Mouse (Mus musculus) lung, postnatal 10 days (tissue): Measurements from ENCODE around the gene Mrpl43.
"Not testable (repeated sequence)": the region's sequence is repeated elsewhere in the genome, so short reads cannot be mapped to it uniquely, and the experiment has no call there.

Experiments
- DNase-seq: peaks from one replicate; pipeline ENCODE4 v3.0.0; 2021

Gene Mrpl43

DNA sequence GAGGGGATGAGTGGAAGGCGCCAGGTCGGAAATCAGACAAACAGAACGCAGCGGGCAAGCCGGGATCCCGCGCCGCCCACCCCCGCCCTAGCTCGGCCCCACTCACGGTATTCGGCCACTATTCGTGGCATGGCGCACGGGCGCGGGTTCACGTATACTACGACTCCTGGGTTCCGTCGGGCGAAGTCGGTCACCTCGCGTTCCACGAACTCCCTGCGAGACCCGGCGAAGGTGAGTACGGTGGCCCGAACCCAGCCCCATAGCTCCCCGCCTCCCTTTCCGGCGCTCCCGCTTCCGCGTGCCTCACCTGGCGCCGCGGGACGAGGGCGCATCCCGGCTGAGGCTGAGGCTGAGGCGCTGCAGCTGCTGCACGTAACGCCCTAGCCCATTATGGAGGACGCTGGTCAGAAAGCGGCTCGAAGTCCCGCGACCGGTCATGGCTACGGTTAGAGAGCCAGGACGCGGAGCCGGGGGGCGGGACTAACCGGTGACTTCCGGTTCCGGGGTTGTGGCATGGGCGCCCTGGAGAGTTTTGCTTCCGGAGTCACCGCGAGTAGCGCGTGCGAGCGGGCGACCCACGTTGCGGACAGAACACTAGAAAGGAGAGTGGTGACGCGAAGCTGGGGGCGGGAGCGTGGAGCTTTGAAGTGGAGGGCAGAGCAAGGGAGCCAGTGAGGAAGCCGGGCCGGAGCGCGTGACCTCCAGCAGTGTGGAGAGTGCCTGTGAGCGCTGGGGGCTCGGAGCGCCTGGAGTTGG is at the start of gene Mrpl43:
Gene Mrpl43 (minus strand): TSS at position 486 of the 756 bp plus-strand sequence.
- peak; percentile 98 for DNase-seq

DNA sequence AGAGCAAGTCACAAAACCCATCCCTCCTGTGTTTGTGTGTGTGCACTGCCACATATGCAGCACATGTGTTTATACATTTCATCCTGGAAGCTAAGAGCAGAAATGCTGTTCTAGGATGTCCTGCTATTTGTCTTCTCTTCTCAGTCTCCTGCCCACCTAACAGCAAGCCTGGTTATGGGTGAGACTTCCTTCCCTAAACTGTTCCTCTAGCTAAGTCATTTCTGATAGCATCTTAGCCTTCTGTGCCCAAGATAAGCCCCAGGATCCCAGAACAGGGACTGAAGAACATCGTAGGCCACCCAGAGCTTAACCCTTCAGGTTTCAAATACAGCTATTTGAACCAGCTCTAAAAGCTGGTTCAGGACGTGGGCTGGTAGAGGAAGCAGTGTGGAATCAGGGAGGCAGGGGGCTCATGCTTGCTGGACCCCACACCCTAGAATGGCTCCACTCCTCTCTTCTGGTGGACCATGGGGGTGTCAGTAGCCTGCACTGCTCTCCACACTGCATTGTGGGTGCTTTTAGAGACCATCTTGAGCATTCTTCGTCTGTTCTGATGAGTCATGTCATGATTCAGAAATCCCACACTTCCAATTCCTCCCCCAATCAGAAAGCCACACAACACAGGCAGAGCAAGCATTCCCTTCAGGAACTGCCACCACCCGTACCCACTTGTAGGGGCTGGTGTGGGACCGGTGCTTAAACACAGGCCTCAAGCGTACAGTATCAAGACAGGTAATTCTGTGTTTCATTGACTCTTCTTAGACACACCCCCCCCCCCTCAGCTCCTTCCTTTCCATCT is 48.8 kb upstream of the Mrpl43 start:
- no peak for DNase-seq

DNA sequence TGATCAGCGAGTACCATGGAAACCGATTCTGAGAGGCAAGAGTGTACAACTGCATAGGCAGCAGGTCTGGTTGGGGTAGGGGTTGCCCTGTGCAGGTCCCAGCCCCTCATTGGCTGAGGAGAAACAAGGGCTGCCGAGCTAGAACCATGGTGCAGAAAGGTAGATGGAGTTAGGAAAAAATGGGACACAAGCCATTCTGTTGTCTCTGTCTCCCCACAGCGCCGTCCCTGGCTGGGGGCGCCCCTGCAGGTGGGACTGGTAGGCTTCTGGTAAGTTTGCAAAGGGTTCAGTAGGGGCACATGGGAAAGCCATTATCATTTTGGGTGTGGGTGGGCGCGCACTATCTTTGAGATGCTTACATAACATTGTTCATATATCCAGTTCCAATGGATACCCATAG is 47.2 kb upstream of the Mrpl43 start:
- no peak for DNase-seq

DNA sequence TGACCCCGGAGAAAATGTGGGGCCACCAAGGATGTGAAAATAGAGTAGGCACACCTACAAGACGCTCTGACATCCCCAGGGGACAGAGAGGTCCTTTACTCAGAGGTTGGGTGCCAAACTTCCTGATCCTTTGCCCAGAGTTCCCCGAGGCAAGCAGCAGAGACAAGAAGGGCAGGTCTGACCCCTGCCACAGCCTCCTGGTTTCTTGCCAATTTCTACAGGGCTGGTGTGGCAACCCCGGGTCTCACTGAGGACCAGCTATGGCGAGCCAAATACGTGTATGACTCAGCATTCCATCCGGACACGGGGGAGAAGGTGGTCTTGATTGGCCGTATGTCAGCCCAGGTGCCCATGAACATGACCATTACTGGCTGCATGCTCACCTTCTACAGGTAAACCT is 43.3 kb upstream of the Mrpl43 start:
- no peak for DNase-seq

DNA sequence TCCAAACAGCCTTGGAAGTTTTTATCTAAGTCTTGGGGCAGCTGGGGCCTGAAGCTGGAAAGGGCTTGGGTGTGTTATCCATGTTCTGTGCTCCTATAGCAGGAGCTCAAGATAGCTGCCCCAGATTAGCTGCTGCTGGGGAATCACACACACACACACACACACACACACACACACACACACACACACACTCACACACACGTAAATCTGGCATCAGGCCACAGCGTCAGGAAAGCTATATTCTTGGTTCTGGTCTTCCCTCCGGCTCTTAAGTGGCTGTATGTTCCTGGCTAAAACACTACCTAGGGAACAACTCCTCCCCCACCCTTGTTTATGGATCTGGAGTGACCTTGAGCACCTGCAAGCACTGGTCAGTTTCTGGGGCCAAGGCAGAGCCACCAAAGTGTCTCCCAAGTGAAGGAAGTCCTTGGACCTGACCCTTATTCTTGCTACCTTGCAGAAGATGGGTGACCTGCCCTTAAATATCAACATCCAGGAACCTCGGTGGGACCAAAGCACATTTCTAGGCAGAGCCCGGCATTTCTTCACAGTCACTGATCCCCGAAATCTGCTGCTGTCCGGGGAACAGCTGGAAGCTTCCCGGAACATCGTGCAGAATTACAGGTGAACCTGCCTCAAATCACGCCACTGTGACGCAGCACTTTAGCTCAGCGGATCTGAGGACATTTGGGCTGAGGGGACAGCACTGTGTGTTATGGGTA is 42.6 kb upstream of the Mrpl43 start:
- DNase-seq = no peak

DNA sequence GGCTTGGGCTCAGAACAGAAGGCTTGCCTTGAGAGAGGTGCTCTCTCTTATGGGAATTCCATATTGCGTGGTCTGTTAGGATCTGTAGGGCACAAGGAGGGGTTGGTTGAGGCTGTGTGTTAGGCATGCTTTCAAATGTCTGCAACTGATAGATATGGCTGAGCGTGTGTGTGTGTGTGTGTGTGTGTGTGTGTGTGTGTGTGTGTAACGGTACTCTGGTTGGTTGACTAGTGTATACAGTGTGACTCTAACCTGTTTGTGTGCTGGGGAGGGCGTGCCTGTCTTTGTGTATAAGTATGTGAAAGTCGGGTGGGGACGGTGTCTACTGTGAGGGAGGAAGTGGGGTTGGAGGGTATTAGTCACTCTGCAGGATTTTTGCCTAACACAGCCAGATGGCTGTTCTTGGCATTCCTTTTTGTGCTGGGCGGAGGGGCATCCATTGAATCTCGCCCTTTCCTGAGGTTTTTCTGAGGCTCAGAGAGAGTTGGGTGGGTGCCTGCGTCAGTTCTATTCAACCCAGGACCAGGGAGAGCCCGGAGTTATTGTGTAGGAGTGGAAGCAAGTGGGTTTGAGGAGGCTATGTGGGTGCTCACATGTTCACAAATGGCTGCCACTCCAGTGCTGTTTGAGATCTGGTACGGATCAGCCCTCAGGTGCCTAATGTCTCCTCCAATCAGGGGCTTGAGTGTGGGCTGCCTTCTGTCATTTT is 41.8 kb upstream of the Mrpl43 start:
- DNase-seq = peak; percentile 89

DNA sequence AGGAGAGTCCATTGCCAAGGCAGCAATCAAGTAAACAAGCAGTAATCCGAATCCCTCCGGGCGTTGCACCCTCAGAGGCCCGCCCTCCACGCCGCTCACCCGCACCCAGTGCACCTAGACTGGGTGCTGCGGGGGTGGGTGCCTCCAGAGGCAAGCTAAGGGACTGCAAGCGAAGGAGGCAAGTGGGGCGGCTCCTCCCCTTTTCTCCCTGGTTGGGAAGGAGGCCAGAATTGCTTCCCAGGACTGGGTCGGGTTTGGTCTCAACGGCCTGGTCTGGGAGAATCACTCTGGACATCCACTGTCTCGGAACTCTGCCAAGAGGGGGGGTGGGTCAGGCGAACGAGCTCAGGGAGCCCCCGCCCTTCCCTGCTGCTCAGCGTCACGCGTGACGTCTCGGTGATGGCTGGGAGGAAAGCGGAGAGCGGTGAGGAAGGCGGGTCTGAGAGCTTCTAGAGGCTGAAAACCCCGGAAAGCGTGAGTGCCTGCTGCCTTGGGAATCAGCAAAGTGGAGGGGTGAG is 41.2 kb upstream of the Mrpl43 start, which contains the start of gene Sfxn3:
Gene Sfxn3 (plus strand): TSS at position 87 of the 518 bp plus-strand sequence.
- peak; percentile 99 for DNase-seq

DNA sequence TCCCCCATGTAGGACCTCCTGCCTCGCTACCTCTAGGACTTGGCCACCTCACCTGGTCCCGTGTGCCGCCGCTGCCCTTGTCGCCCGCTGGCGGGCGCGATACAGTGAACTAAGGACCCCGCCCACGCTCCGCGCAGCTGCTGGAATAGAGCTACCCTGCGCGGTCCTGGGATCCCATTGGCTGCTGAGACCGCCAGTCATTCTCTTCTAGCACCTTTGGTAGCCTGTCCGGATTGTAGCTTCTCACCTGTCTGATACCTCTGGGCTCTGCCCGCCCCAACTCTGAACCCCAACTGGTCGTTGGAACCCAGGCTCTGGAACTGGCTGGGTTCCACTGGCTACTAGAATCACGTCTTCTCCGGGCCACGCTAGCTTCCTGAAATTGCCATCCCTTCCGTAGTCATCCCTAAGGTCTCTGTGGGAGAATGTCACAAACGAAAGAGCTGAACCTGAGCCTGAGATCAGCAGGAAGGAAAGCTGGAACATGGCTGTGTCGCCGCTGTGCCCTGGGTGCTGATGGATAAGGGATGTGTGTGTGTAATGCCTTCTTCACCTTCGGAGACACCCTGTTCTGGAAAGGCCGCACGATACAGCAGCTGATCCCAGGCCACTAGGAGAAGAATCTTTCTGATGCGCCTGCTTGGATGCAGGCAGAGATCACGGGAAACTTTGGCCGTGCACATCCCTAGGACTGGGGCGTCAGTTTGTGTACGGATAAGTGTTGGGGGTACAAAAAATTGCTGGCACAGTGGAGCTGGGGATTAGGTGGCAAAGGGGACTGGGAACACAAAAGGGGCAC is 40.5 kb upstream of the Mrpl43 start:
- peak; percentile 92 for DNase-seq

DNA sequence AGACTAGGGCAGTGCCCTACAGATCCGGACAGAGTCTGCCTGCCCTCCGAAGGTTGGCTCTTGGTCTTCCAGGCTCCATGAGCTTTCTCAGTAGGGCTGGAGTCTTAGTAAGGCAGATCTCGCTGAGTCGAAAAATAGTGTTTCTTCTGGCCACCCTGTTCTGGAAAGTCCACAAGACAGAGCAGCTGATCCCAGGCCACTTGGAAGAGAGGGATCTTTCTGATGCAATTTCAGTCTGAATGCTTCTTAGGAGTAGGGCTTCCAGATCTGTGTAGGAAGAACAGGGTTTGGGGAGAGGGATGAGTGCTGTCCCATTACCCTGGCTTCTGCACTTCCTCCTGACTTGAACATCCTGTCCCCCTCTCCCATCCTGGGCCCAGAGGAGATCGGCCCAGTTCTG is 39.4 kb upstream of the Mrpl43 start, which contains the start of gene Pdzd7:
Gene Pdzd7 (minus strand): TSS at position 67 of the 400 bp plus-strand sequence.
- no peak for DNase-seq

DNA sequence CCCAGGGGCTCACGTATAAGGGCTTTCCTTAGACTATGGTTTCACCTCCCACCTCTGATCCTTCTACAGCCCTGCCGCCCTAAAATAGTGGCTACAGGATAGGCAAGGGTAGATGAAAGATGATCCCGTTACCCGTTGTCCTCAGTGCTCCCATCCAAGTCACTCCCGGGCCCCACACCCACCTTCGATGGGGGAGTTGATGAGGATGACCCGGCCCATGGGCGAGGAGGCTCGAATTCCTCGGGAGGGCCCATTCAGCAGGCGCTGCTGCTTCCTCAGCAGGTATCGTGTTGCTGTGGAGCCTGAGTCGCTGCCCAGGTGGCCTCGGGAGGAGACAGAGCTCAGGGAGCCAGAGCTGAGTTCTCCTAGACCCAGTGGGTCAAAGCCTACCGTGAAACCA is 39.0 kb upstream of the Mrpl43 start:
- DNase-seq = no peak

DNA sequence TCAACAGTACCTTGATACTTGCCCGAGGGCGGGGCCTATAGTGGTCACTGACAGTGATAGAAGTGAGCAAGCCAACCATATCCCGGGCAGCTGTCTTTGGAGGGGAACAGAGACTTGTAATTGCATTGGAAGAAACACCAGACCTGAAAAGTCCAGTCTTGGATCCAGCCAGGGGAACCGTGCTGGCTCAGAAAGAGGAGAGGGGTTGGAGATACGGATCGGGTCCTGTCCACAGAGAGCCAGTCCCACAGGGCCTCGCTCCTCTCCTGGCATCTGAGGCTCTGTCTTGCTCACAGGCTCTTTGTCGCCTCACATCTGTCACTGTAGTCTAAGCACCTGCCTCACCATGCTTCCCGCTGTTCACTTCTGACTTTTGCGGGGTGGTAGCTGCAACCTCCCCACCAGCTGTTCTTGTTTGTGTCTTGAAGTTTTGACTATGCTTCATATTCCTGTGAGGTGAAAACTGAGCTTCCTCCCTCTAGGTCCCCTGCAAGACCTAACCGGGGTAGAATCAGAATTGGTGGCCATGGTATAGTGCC is 38.2 kb upstream of the Mrpl43 start:
- no peak for DNase-seq

DNA sequence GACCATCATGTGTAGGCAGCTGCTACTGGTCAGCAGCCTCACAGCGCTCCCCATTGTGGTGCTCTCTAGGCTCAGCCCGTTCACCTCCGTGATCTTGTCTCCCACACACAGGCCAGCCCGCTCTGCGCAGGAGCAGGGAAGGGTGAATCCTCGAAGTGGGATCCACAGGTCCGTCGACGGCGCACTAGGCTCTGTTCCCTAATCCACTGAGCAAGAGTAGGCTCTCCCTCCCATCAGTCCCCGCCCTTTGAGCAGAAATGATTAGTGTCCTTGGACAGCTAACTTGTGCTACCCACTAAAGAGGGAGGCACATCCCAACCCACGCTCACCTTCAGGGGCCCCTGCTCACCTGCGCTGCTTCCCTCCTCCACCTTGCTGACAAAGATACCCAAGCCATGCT is 34.0 kb upstream of the Mrpl43 start:
- DNase-seq = no peak

DNA sequence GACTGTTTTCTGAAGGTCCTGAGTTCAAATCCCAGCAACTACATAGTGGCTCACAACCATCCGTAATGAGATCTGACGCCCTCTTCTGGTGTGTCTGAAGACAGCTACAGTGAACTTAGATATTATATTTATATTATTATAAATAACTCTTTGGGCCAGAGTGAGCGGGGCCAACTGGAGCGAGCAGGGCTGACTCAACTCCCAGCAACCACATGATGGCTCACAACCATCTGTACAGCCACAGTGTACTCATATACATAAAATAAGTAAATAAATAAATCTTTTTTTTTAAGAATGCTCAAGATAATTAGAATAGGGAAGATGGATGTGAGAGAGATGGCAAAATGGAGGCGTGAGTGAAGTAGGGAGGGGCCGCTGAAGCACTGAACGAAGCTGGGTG is 32.0 kb upstream of the Mrpl43 start:
- DNase-seq = not testable (repeated sequence)

DNA sequence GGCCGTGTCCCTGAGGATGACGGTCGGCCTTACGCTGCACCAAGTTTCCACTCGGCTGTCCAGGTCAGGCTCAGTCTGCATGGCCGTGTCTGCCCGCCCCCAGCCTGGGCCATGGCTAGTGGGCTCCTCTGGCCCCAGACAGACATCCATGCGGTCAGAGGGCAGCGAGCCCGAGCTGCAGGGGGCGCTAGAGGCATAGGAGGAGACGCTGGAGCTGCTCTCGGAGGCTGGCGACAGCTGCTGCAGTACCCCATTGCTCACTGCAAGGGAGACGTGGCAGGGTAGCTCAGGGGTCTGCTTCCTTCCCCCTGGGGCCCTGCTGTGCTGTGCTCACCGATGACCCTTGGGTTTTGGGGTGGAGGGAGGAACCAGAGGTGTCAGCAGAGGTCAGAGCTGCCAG is 30.6 kb upstream of the Mrpl43 start:
- peak; percentile 81 for DNase-seq

DNA sequence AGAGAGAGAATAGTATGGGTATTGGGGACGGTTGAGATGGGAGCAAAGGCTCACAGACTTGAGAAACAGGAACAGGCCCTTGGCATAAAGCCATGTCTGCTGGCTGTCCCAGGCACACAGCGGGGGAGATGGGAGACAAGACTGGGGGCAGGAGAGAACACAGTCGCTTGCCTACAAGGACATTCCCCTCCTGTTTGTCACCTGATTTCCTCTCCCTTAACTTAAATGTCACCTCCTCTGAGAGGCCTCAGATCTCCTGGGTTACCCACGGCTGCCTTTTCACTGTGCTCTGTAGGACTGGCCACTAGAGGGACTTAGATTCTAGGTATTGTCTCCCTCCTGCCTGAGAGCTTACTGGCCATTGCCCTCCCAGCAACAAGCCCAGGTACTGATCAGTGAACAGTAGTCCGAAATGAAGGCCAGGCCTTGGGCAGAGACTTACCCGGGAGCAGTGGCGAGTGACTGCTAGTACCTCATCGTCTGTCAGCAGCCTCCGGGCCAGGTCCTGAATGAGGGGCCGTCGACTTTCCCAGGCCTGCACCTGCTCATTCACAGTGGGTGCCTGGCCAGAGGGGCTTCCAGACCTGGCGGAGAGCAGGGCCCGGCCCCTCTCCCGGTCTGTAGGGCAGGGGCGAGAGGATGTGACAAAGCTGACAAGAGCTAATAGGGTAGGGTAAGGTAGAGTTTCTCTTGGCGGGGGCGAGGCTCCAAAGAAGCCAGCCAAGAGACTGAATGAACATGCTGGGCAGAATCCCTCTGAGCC is 26.5 kb upstream of the Mrpl43 start:
- peak; percentile 51 for DNase-seq

DNA sequence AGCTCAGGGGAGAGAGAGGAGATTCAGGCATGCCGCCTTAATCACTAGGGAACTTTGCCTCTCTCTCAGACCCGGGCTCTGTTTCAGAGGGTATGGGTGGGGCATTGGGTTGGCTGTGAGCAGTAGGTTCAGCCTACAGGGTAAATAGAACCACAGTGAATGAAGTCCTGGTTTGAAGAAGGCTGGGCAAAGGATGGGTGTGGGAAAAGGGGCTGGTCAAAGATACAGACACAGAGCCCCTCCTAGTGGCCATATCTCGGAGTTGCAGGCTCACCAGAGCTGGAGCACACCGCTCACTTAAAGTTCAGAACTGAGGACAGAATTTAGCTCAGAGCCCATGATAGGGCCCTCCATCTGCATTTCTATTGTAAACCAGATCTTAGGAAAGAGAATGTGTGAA is 25.5 kb upstream of the Mrpl43 start:
- peak; percentile 91 for DNase-seq

DNA sequence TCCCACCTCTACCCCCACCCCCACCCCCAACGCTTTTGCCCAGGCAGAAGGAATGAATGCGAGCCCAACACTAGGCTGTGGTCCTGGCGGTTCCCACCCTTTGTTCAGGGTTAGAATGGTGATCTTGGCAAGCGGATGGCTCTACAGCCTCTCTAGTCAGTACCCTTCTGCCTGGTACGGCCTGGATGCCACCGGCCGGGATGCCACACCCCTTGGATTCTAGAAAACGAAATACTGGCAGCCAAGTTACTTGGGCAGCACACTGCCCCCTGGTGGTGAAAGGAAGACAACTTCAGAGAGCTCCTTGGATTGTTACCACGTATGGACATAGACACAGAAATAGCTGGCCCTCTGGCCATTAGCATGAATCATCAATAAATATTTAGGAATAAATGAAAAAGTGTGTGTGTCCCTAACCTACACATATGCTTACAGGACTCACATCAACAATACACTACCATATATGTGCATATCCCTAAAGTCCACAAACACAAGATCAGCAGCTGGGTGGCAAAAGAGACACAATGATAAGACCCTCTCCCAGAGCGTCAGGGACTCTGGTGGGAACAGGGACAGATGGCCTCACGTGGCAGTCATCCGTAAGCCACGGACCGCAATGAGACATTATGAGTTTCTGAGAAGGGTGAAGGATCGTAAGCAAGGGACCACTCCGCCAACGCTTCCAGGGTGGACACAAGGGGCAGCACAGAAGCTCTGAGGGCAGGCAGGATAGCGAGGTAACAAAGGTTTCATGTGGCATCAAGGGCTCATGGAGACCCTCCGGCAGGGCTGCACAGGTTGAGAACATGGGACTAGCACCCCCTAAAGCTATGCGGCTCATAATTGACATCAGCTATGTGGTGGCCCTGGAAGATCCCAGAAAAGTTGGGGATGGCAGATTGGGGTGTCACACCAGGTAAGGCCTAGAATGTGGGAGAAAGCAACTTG is 24.8 kb upstream of the Mrpl43 start:
- DNase-seq = peak; percentile 93

DNA sequence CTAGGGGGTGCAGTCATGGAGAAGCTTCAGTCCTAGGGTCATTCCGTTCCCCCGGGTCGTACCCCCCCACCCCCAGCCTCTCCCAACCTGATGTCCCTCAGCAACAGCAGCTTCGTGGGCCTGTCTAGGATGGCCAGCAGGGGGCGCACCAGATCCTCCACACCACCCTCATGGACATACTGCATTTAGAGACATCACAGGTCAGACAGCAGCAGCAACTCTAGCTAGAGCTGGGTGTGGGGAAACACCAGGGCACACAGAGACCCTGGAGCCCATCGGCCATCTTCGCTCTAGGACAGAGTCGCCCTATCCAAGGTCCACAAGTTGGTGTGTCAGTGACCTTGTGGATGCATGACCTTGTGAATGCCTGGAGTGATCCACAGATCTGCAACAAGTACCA is 23.9 kb upstream of the Mrpl43 start:
- peak; percentile 84 for DNase-seq

DNA sequence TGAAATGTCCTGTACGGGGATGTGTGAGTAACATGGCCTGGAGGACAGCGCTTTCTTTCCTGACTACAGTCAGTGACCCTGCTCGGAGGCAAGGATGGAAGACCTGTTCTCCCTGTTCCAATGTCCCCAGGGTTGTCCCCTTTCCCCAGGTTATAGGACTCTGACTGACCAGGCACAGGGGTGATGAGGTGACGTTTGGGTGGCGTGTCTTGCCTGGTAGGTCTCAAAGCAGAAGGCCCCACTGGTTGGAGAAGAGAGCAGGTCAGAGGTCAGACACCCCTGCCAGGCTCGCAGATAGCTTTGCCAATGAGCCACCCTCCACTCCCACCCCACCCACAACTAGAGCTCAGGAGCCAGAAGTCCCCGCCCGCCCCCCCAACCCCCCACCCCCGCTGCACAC is 23.3 kb upstream of the Mrpl43 start:
- no peak for DNase-seq
